Mouse (Mus musculus): Measurements from ENCODE around the gene Disp3.

- TF ChIP-seq CTCF (IDR thresholded peaks at IDR 0.05; ENCODE audit: low read depth), result no peak
- no peak for TF ChIP-seq EP300 (optimal IDR thresholded peaks at IDR 0.05)
Measured at GRCm38 (mm10) chr4:148310126-148310525, 22.4 kb upstream of the Disp3 start.

Measured in stomach, postnatal 0 days (tissue).